Mouse (Mus musculus): Measurements from ENCODE around the gene 4930518I15Rik.

- TF ChIP-seq POLR2A (IDR thresholded peaks at IDR 0.05; ENCODE audit: extremely low read depth, insufficient read depth, low read length) (no peak), CTCF (IDR thresholded peaks at IDR 0.05; ENCODE audit: extremely low read depth, insufficient read depth, low read length) (no peak)
These were observed 13.0 kb downstream of the 4930518I15Rik start for GRCm38 (mm10) chr2:156844715-156845114.

Measured in cortical plate, adult 2 months (tissue).